Mouse (Mus musculus): ENCODE data around the gene Cacna1c. TPM values are rescaled to one million over a fixed set of nuclear protein-coding genes. Genes with fewer than 3 reads are reported as not detected.

Cacna1c gene
- polyA plus RNA-seq, 1 experiment: 0.11 TPM

- Histone ChIP-seq H3K4me3 (ENCODE audit: insufficient read depth, low read length) (no peak overlapping the region), H3K4me1 (ENCODE audit: control insufficient read depth, insufficient read depth, low read length) (no peaks in the 10 kb centered on the region), H3K27ac (ENCODE audit: insufficient read depth, low read depth, low read length) (no peak overlapping the region)
- no peak for TF ChIP-seq POLR2A (IDR thresholded peaks at IDR 0.05; ENCODE audit: borderline replicate concordance, low read depth, low read length)
- TF ChIP-seq CTCF (IDR thresholded peaks at IDR 0.05; ENCODE audit: low read depth, low read length): no peak
These were observed 187.5 kb downstream of the Cacna1c start for GRCm38 (mm10) chr6:119008638-119009166.

GRCm38 (mm10) chr6:119004596-119004995, 191.6 kb downstream of the Cacna1c start:
- Histone ChIP-seq H3K4me3 (ENCODE audit: insufficient read depth, low read length) (no peak overlapping the region), H3K27ac (ENCODE audit: insufficient read depth, low read depth, low read length) (no peak overlapping the region), H3K4me1 (ENCODE audit: control insufficient read depth, insufficient read depth, low read length) (no peaks in the 10 kb centered on the region)
- no peak for TF ChIP-seq CTCF (IDR thresholded peaks at IDR 0.05; ENCODE audit: low read depth, low read length)
- no peak for TF ChIP-seq POLR2A (IDR thresholded peaks at IDR 0.05; ENCODE audit: borderline replicate concordance, low read depth, low read length)

GRCm38 (mm10) chr6:119001442-119001841, 194.8 kb downstream of the Cacna1c start:
- TF ChIP-seq CTCF (IDR thresholded peaks at IDR 0.05; ENCODE audit: low read depth, low read length) (no peak), POLR2A (IDR thresholded peaks at IDR 0.05; ENCODE audit: borderline replicate concordance, low read depth, low read length) (no peak)
- no peak overlapping the region for H3K27ac ChIP-seq (ENCODE audit: insufficient read depth, low read depth, low read length)
- no peaks in the 10 kb centered on the region for H3K4me1 ChIP-seq (ENCODE audit: control insufficient read depth, insufficient read depth, low read length)
- no peak overlapping the region for H3K4me3 ChIP-seq (ENCODE audit: insufficient read depth, low read length)

GRCm38 (mm10) chr6:119000255-119000654, 196.0 kb downstream of the Cacna1c start:
- TF ChIP-seq POLR2A (IDR thresholded peaks at IDR 0.05; ENCODE audit: borderline replicate concordance, low read depth, low read length) (no peak), CTCF (IDR thresholded peaks at IDR 0.05; ENCODE audit: low read depth, low read length) (no peak)
- Histone ChIP-seq H3K4me1 (ENCODE audit: control insufficient read depth, insufficient read depth, low read length) (no peaks in the 10 kb centered on the region), H3K27ac (ENCODE audit: insufficient read depth, low read depth, low read length) (no peak overlapping the region), H3K4me3 (ENCODE audit: insufficient read depth, low read length) (no peak overlapping the region)

GRCm38 (mm10) chr6:118999329-118999875, 196.8 kb downstream of the Cacna1c start:
- no peak for TF ChIP-seq POLR2A (IDR thresholded peaks at IDR 0.05; ENCODE audit: borderline replicate concordance, low read depth, low read length)
- no peak for TF ChIP-seq CTCF (IDR thresholded peaks at IDR 0.05; ENCODE audit: low read depth, low read length)
- Histone ChIP-seq H3K4me3 (ENCODE audit: insufficient read depth, low read length) (no peak overlapping the region), H3K4me1 (ENCODE audit: control insufficient read depth, insufficient read depth, low read length) (no peaks in the 10 kb centered on the region), H3K27ac (ENCODE audit: insufficient read depth, low read depth, low read length) (no peak overlapping the region)

- no peak overlapping the region for H3K4me3 ChIP-seq (ENCODE audit: insufficient read depth, low read length)
- H3K4me1 ChIP-seq (ENCODE audit: control insufficient read depth, insufficient read depth, low read length): no peaks in the 10 kb centered on the region
- no peak for TF ChIP-seq CTCF (IDR thresholded peaks at IDR 0.05; ENCODE audit: low read depth, low read length)
- TF ChIP-seq POLR2A (IDR thresholded peaks at IDR 0.05; ENCODE audit: borderline replicate concordance, low read depth, low read length): no peak
- no peak overlapping the region for H3K27ac ChIP-seq (ENCODE audit: insufficient read depth, low read depth, low read length)
These were observed 198.8 kb downstream of the Cacna1c start for GRCm38 (mm10) chr6:118997397-118997796.

GRCm38 (mm10) chr6:118994272-118995061, 201.8 kb downstream of the Cacna1c start:
- H3K4me1 ChIP-seq (ENCODE audit: control insufficient read depth, insufficient read depth, low read length): no peaks in the 10 kb centered on the region
- H3K4me3 ChIP-seq (ENCODE audit: insufficient read depth, low read length): no peak overlapping the region
- no peak overlapping the region for H3K27ac ChIP-seq (ENCODE audit: insufficient read depth, low read depth, low read length)
- TF ChIP-seq CTCF (IDR thresholded peaks at IDR 0.05; ENCODE audit: low read depth, low read length) (no peak), POLR2A (IDR thresholded peaks at IDR 0.05; ENCODE audit: borderline replicate concordance, low read depth, low read length) (no peak)

GRCm38 (mm10) chr6:118992391-118992790, 203.8 kb downstream of the Cacna1c start:
- H3K4me1 ChIP-seq (ENCODE audit: control insufficient read depth, insufficient read depth, low read length): no peaks in the 10 kb centered on the region
- no peak overlapping the region for H3K4me3 ChIP-seq (ENCODE audit: insufficient read depth, low read length)
- TF ChIP-seq POLR2A (IDR thresholded peaks at IDR 0.05; ENCODE audit: borderline replicate concordance, low read depth, low read length): no peak
- TF ChIP-seq CTCF (IDR thresholded peaks at IDR 0.05; ENCODE audit: low read depth, low read length): no peak
- no peak overlapping the region for H3K27ac ChIP-seq (ENCODE audit: insufficient read depth, low read depth, low read length)

GRCm38 (mm10) chr6:118989999-118990776, 206.0 kb downstream of the Cacna1c start:
- no peaks in the 10 kb centered on the region for H3K4me1 ChIP-seq (ENCODE audit: control insufficient read depth, insufficient read depth, low read length)

More at GRCm38 (mm10) chr6:118989999-118990776, 206.0 kb downstream of the Cacna1c start:
- no peak overlapping the region for H3K4me3 ChIP-seq (ENCODE audit: insufficient read depth, low read length)
- TF ChIP-seq POLR2A (IDR thresholded peaks at IDR 0.05; ENCODE audit: borderline replicate concordance, low read depth, low read length): no peak
- no peak for TF ChIP-seq CTCF (IDR thresholded peaks at IDR 0.05; ENCODE audit: low read depth, low read length)
- H3K27ac ChIP-seq (ENCODE audit: insufficient read depth, low read depth, low read length): no peak overlapping the region
